Mouse (Mus musculus) gastrocnemius, postnatal 14 days (tissue): Measurements from ENCODE around the gene Ctdnep1. TPM values are rescaled to one million over a fixed set of nuclear protein-coding genes. Genes with fewer than 3 reads are reported as not detected.
A peak's percentile ranks its signal among the peaks of the same experiment; 100 is the strongest.
"Not testable (repeated sequence)": the region's sequence is repeated elsewhere in the genome, so short reads cannot be mapped to it uniquely, and the experiment has no call there.

Source experiments
- DNase-seq: peaks from one replicate; pipeline ENCODE4 v3.0.0; 2021; ENCODE audit warnings: mixed read lengths
- intact Hi-C: fragments of 180-260 bp; cut with DNase I; formaldehyde crosslinking; loops from one replicate; pipeline ENCODE4 v1.15.1; 2025; ENCODE audit warnings: low total_unique reads
- total RNA-seq, 2 experiments: library from RNA; stranded (reverse); gene quantifications; 2 replicates each; pipeline ENCODE4 v1.2.3; 2021

Gene Ctdnep1
- total RNA-seq, 2 experiments from 2014 or later = 185 to 209 TPM

GRCm38 (mm10) chr11:69947337-69948065 is 33.5 kb upstream of the Ctdnep1 start:
- DNase-seq = peak; percentile 80
- intact Hi-C loops = no loop called here

GRCm38 (mm10) chr11:69948066-69948762 is 32.7 kb upstream of the Ctdnep1 start, which contains the start of gene Slc2a4:
TSS of gene Slc2a4 (minus strand) at chr11:69948188.
- intact Hi-C loops = no loop called here
- DNase-seq = peak; percentile 96

GRCm38 (mm10) chr11:69948763-69949150 is 32.2 kb upstream of the Ctdnep1 start:
- peak; percentile 86 for DNase-seq
- intact Hi-C loops = no loop called here

GRCm38 (mm10) chr11:69950807-69951459 is 30.0 kb upstream of the Ctdnep1 start:
- intact Hi-C loops = no loop called here

GRCm38 (mm10) chr11:69952274-69952673 is 28.7 kb upstream of the Ctdnep1 start:
- intact Hi-C loops = no loop called here
- DNase-seq = no peak

More at GRCm38 (mm10) chr11:69950807-69951459, 30.0 kb upstream of the Ctdnep1 start:
- no peak for DNase-seq

GRCm38 (mm10) chr11:69953267-69953915 is 27.6 kb upstream of the Ctdnep1 start:
- DNase-seq = no peak
- intact Hi-C loops = no loop called here

GRCm38 (mm10) chr11:69955618-69956017 is 25.3 kb upstream of the Ctdnep1 start:
- intact Hi-C loops, DNase-seq: not testable (repeated sequence)

GRCm38 (mm10) chr11:69956218-69956617 is 24.7 kb upstream of the Ctdnep1 start:
- DNase-seq = no peak
- intact Hi-C loops = no loop called here

GRCm38 (mm10) chr11:69960616-69961015 is 20.3 kb upstream of the Ctdnep1 start:
- intact Hi-C loops = no loop called here

GRCm38 (mm10) chr11:69961841-69962240 is 19.1 kb upstream of the Ctdnep1 start:
- DNase-seq = no peak
- intact Hi-C loops = no loop called here

More at GRCm38 (mm10) chr11:69960616-69961015, 20.3 kb upstream of the Ctdnep1 start:
- no peak for DNase-seq

GRCm38 (mm10) chr11:69964650-69965270 is 16.2 kb upstream of the Ctdnep1 start, which contains the start of gene Cldn7:
TSS of gene Cldn7 (plus strand) at chr11:69964779.
- intact Hi-C loops = no loop called here

GRCm38 (mm10) chr11:69965271-69966005 is 15.5 kb upstream of the Ctdnep1 start:
- DNase-seq = no peak
- intact Hi-C loops = no loop called here

More at GRCm38 (mm10) chr11:69964650-69965270, 16.2 kb upstream of the Ctdnep1 start, which contains the start of gene Cldn7:
- no peak for DNase-seq

GRCm38 (mm10) chr11:69966006-69966859 is 14.7 kb upstream of the Ctdnep1 start:
- intact Hi-C loops = no loop called here

GRCm38 (mm10) chr11:69966860-69967517 is 14.0 kb upstream of the Ctdnep1 start:
- DNase-seq = no peak
- intact Hi-C loops = no loop called here

More at GRCm38 (mm10) chr11:69966006-69966859, 14.7 kb upstream of the Ctdnep1 start:
- peak; percentile 39 for DNase-seq

GRCm38 (mm10) chr11:69968793-69969192 is 12.2 kb upstream of the Ctdnep1 start:
- intact Hi-C loops = no loop called here
- no peak for DNase-seq

- intact Hi-C loops = no loop called here
Observed at GRCm38 (mm10) chr11:69970222-69970621, 10.7 kb upstream of the Ctdnep1 start.

GRCm38 (mm10) chr11:69970775-69971174 is 10.2 kb upstream of the Ctdnep1 start:
- intact Hi-C loops = no loop called here
- DNase-seq = no peak

More at GRCm38 (mm10) chr11:69970222-69970621, 10.7 kb upstream of the Ctdnep1 start:
- DNase-seq = no peak
